Mouse (Mus musculus): Measurements from ENCODE around the gene Pnpla1.
A peak's percentile ranks its signal among the peaks of the same experiment; 100 is the strongest.
"Not testable (repeated sequence)": the region's sequence is repeated elsewhere in the genome, so short reads cannot be mapped to it uniquely, and the experiment has no call there.

The Pnpla1 gene

DNA sequence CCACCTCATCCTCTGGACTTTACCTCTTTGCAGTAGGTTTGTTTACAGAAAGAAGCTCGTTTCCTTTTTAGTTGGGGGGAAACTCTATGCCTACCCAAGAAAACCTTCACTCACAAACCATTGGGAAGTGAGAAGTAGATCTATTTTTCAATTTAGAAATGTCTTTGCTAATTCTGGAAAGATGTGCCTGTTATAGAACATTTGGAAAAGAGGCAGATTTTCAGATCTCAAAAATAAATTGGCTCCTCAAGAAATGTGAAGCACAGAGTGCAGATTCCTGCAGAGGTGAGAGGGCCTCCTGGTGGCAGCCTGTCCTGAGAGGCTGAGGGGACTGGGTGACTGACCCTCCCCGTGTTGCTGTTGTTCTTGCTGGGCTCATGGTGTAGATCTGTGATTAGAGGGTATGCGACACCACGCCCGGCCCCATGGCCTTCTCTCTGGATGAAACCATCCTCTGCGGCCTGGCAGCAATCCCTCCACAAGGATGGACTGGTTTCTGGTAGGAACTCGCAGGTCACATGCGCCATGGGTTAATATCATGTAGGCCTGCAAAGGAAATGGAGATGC is 30.5 kb upstream of the Pnpla1 start:
- H3K36me3 ChIP-seq (ENCODE audit: control insufficient read depth, insufficient read depth, low read length, poor library complexity, severe bottlenecking) = no peaks in the 10 kb centered on the region; the same call in 1 of the 2 replicates
- DNase-seq (ENCODE audit: low read depth, low spot score) = no peak
- H3K27me3 ChIP-seq (ENCODE audit: control insufficient read depth, insufficient read depth, low read length, poor library complexity, severe bottlenecking) = no peaks in the 10 kb centered on the region

DNA sequence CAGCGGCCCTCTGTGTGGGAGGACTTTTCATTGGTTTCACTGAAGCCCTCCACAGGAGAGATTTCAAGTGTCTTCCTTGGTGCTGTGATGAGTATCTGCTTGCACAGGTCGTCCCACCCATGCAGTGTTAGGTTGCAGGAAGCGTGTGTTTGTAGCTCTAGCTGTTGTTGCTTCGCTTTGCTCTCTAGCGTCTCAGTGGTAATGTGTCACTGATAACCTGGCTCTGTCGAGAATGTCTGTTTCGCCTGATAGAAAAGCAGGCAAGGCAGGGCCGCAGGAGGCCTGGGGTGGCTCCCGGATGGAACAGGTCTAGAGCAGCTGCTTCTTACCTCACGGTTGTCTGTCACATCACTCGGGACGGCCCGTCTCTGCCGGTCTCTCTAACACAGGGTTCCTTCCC is 29.1 kb upstream of the Pnpla1 start:
- Histone ChIP-seq H3K27me3 (ENCODE audit: control insufficient read depth, insufficient read depth, low read length, poor library complexity, severe bottlenecking) (no peaks in the 10 kb centered on the region), H3K36me3 (ENCODE audit: control insufficient read depth, insufficient read depth, low read length, poor library complexity, severe bottlenecking) (peaks cover 2% of the 10 kb centered on the region; the same call in 1 of the 2 replicates)
- DNase-seq (ENCODE audit: low read depth, low spot score) = no peak

DNA sequence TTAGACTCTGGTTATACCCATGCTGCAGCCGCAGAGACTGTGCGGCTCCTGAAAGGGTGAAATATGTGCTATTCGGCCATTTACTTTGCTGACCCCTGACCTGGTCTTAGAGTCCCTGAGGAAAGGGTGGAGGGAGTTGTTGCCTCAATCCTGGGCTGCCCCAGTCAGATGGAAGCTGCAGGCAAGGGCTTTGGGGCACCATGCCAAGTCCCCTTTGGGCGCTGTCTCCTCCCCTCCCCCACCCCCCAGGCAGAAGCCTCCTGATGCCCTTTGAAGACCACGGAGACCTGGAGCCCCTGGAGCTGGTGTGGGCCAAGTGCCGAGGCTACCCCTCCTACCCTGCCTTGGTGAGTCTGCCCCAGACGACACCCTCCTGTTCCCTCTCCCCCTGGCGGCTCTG is 27.1 kb upstream of the Pnpla1 start:
- DNase-seq (ENCODE audit: low read depth, low spot score) = no peak
- H3K27me3 ChIP-seq (ENCODE audit: control insufficient read depth, insufficient read depth, low read length, poor library complexity, severe bottlenecking) = no peaks in the 10 kb centered on the region
- H3K36me3 ChIP-seq (ENCODE audit: control insufficient read depth, insufficient read depth, low read length, poor library complexity, severe bottlenecking) = peaks cover 2% of the 10 kb centered on the region; the same call in 1 of the 2 replicates

DNA sequence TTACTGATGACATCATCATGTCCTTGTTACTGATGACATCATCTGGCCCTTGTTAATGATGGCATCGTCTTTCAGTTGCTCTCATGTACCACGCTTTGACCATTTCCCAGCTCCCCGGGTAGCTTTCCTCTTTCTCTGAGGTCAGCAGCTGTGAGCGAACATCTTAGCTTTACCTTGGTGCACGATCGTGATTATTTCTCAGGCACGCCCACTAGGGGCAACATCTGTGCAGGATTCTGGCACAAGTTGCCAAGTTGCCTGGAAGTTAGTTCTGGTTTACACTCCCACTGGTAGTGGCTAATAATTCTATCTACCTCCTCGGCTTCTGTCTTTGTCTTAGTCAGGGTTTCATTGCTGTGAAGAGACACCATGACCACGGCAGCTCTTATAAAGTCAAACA is 26.2 kb upstream of the Pnpla1 start:
- no peak for DNase-seq (ENCODE audit: low read depth, low spot score)
- peaks cover 5% of the 10 kb centered on the region for H3K36me3 ChIP-seq (ENCODE audit: control insufficient read depth, insufficient read depth, low read length, poor library complexity, severe bottlenecking)
- no peaks in the 10 kb centered on the region for H3K27me3 ChIP-seq (ENCODE audit: control insufficient read depth, insufficient read depth, low read length, poor library complexity, severe bottlenecking)

DNA sequence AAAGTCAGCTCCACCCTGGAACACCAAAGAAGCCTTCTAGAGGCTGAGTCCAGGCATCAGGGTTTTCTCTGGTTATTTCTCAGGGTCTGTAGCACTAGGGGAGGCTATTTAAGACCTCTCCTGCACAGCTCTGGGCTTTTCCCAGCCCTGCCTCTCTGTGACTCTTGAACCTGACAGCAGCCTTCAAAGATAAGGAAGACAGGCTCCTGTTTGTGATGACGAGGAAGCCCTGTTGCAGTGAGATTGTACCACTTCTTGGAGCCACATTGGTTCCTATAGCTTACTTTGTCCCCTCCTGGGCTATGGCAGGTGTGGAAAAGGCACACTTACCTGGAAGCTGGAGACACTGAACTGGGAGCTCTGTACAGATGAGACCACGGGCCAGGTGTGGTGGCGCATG is 25.3 kb upstream of the Pnpla1 start:
- no peaks in the 10 kb centered on the region for H3K27me3 ChIP-seq (ENCODE audit: control insufficient read depth, insufficient read depth, low read length, poor library complexity, severe bottlenecking)
- DNase-seq (ENCODE audit: low read depth, low spot score) = no peak
- H3K36me3 ChIP-seq (ENCODE audit: control insufficient read depth, insufficient read depth, low read length, poor library complexity, severe bottlenecking) = peaks cover 10% of the 10 kb centered on the region

DNA sequence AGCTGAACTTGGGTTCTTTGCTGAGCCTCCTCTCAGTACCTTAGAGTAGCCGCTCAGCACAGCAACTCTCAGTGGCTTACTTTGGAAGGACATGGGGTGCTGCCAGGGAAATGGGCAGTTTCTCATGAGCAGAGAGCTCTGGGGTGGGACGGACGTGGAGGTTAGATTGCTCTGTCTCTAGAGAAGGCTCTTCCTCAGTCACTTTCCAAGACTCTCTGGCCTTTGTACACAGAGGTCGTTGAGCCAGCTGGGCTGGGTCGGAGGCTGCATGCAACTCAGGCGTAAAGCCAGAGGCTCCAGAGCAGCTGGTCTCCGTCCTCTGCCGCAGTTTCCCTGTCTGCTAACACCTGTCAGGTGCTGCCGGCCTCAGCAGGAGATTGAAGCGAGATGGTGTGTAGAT is 23.5 kb upstream of the Pnpla1 start:
- no peak for DNase-seq (ENCODE audit: low read depth, low spot score)
- no peaks in the 10 kb centered on the region for H3K27me3 ChIP-seq (ENCODE audit: control insufficient read depth, insufficient read depth, low read length, poor library complexity, severe bottlenecking)
- H3K36me3 ChIP-seq (ENCODE audit: control insufficient read depth, insufficient read depth, low read length, poor library complexity, severe bottlenecking) = peaks cover 13% of the 10 kb centered on the region

DNA sequence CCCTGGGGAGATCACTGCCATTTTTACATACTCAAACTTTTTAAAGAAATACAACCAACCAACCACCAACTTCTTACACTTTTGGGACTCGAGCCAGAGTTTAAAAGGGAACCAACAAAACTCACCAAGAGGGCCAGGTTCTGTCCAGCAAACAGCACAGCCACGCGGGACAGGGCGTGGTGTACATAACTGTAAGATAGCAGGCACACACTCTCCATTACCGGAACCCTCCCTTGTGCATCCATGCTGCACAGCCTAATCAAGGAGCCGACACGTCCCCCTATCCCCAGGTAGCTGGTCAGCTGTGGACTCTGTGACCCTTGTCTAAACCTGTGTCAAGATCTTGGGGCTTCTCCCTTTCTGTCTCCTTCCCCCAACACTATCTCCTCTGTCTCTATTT is 20.4 kb upstream of the Pnpla1 start:
- peaks cover 13% of the 10 kb centered on the region for H3K36me3 ChIP-seq (ENCODE audit: control insufficient read depth, insufficient read depth, low read length, poor library complexity, severe bottlenecking)
- no peaks in the 10 kb centered on the region for H3K27me3 ChIP-seq (ENCODE audit: control insufficient read depth, insufficient read depth, low read length, poor library complexity, severe bottlenecking)
- no peak for DNase-seq (ENCODE audit: low read depth, low spot score)

DNA sequence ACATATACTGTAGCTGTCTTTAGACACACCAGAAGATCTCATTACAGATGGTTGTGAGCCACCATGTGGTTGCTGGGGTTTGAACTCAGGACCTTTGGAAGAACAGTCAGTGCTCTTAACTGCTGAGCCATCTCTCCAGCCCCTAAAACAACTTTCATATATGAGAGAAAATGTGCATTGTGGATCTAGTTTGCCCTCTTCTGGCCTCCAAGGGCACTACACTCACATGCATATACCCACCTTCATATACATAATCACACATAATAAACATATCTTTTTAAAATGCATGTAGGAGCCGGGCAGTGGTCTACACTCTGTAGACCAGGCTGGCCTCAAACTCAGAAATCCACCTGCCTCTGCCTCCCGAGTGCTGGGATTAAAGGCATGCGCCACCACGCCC is 16.3 kb upstream of the Pnpla1 start:
- peak; percentile 16 for DNase-seq (ENCODE audit: low read depth, low spot score)
- not testable (repeated sequence) for H3K27me3 ChIP-seq (ENCODE audit: control insufficient read depth, insufficient read depth, low read length, poor library complexity, severe bottlenecking); H3K36me3 ChIP-seq (ENCODE audit: control insufficient read depth, insufficient read depth, low read length, poor library complexity, severe bottlenecking)

DNA sequence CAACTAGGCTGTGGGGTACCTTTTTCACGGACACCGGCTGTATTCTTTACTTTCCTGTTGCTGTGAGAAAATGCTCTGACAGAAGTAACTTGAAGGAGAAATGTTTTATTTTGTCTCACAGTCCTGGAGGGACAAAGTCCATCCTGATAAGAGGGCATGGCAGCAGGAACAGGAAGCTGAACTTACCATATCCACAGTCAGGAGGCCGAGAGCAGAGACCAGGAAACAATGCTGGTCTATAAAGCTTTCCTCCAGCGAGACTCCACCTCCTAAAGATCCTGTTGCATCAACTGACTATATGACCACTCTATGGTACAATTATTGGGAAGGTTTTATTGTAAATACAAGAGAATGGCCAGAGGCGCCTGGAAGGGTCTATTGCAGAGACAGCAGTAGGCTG is 14.5 kb upstream of the Pnpla1 start:
- Histone ChIP-seq H3K36me3 (ENCODE audit: control insufficient read depth, insufficient read depth, low read length, poor library complexity, severe bottlenecking) (no peaks in the 10 kb centered on the region), H3K27me3 (ENCODE audit: control insufficient read depth, insufficient read depth, low read length, poor library complexity, severe bottlenecking) (no peaks in the 10 kb centered on the region)
- DNase-seq (ENCODE audit: low read depth, low spot score) = no peak

DNA sequence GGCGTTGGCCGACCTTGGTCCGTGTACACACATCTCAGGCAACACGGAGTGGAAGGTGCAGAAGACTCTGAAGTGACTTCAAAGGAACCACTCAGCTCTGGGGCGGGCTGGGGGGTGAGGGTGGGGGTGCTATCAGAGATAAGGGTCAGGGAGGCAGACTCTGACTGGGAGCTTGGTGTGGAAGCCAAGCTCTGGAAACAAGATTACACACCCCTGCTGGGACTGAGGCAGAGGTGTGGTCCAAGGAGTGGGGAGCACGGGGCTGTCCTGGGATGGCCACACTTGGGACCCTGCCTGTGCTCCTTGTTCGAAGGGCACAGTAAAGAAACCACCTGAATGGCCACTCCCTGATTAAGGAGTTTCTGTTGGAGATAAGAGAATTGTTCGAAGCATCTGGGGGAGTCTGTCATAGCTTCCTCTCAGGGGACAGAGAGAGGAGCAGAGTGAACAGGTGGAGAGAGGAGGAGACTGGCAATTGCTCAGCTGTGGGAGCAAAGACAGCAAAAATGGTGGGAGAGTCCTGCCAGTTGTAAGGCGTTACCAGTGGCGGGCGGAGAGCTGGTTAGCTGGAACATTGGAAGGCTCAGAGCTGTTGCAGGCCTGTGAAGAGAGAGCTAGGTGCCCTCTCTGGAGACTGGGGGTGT is 11.1 kb upstream of the Pnpla1 start:
- H3K27me3 ChIP-seq (ENCODE audit: control insufficient read depth, insufficient read depth, low read length, poor library complexity, severe bottlenecking) = no peaks in the 10 kb centered on the region
- no peak for DNase-seq (ENCODE audit: low read depth, low spot score)
- no peaks in the 10 kb centered on the region for H3K36me3 ChIP-seq (ENCODE audit: control insufficient read depth, insufficient read depth, low read length, poor library complexity, severe bottlenecking)

DNA sequence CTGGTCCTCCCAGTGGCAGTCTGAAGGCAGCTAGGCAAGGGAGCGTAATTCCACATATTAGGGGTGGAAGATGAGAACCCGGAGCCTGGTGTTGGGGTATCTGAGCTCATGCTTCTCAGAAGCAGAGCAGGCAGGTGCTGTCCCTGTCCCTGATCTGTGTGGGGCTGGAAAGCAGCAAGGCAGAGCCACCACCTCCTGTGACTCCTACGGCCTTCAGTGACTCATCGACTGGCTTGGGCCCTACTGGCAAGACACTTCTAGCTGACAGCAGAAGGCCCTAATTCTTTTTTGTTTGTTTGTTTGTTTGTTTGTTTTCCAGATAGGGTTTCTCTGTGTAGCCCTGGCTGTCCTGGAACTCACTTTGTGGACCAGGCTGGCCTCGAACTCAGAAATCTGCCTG is 7.7 kb upstream of the Pnpla1 start:
- Histone ChIP-seq H3K27me3 (ENCODE audit: control insufficient read depth, insufficient read depth, low read length, poor library complexity, severe bottlenecking) (no peaks in the 10 kb centered on the region), H3K36me3 (ENCODE audit: control insufficient read depth, insufficient read depth, low read length, poor library complexity, severe bottlenecking) (no peaks in the 10 kb centered on the region)
- no peak for DNase-seq (ENCODE audit: low read depth, low spot score)

DNA sequence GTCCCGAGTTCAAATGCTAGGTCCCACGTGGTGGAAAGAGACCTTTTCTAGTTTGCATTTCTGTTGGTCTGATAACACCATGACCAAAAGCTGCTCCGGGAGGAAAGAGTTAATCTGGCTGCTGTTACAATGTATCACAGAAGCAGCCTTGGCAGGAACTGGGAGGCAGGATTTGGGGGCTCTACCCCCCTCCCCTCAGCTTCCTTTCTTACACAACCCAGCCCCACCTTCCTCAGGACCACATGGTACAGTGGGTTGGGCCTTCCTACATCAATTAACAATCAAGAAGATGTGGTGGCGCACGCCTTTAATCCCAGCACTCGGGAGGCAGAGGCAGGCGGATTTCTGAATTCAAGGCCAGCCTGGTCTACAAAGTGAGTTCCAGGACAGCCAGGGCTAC is 3.8 kb upstream of the Pnpla1 start:
- no peak for DNase-seq (ENCODE audit: low read depth, low spot score)
- no peaks in the 10 kb centered on the region for H3K36me3 ChIP-seq (ENCODE audit: control insufficient read depth, insufficient read depth, low read length, poor library complexity, severe bottlenecking)

DNA sequence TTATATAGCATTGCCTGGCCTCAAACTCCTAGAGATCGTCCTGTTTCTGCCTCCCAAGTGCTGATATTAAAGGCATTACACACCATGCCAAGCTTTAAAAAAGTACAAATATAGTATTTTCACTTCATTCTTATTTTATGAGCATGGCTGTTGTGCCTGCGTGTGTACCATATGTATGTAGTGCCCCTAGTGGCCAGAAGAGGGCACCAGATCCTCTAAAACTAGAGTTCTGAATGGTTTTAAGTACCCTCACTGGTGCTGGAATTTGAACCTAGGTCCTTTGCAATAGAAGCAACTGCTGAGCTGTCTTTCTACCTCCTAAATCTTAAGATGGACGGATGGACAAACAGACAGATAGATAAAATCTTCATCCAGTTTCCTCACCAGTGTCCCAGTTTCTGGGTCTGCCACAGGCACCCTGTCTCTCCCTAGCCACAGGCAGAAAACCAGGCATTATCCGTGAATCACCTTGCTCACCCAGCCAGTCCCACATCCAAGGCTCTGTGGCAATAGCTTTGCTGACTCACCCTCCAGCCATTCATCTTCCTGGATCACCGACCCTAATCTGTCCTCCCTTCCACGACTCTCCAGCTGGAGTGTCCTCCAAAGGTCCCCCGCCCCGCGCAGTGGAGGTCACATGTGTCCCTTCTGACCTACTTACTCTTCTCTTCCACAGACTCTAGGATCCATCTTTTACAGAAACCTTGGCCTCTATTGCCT is 2.9 kb upstream of the Pnpla1 start:
- H3K27me3 ChIP-seq (ENCODE audit: control insufficient read depth, insufficient read depth, low read length, poor library complexity, severe bottlenecking) = no peaks in the 10 kb centered on the region
- H3K36me3 ChIP-seq (ENCODE audit: control insufficient read depth, insufficient read depth, low read length, poor library complexity, severe bottlenecking) = no peaks in the 10 kb centered on the region
- peak; percentile 65 for DNase-seq (ENCODE audit: low read depth, low spot score)

More for the DNA sequence above, 3.8 kb upstream of the Pnpla1 start:
- no peaks in the 10 kb centered on the region for H3K27me3 ChIP-seq (ENCODE audit: control insufficient read depth, insufficient read depth, low read length, poor library complexity, severe bottlenecking)

DNA sequence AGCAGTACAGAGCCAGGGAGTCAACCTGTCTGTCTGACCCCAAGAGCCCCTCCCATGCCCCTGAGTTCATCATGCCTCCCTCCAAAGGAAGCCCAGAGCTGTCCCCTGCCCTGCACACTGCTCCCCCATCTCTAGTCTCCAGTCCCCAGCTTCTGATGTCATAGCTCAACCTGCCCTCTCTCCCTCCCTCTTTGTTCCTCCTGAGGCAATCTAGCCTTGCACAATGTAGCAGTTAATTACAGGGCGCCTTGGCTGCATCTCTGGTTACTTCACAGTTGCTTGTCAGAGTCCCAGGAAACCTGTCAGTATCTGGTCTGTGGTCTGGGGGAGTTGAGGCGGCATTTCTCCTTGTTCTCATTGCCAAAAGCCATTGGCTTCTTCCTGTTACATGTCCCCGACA is 2.2 kb upstream of the Pnpla1 start:
- no peak for DNase-seq (ENCODE audit: low read depth, low spot score)
- no peaks in the 10 kb centered on the region for H3K27me3 ChIP-seq (ENCODE audit: control insufficient read depth, insufficient read depth, low read length, poor library complexity, severe bottlenecking)
- no peaks in the 10 kb centered on the region for H3K36me3 ChIP-seq (ENCODE audit: control insufficient read depth, insufficient read depth, low read length, poor library complexity, severe bottlenecking)

DNA sequence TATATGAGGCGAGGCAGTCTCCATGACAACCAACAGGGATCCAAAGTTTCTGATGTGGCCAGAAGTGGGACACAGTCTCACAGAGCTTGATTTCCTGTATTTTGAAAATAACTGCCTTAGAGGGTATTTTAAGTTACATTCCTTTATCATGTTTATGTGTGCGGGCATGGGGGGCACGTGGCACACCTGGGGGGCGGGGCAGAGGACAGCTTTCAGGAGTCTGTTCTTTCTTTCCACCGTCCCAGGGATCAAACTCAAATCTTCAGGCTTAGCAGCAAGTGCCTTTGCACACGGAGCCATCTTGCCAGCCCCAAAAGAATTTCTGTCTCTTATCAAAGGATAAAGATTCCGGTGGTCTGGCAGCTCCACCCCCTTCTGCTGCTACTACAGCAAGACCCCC is 5.7 kb downstream of the Pnpla1 start:
- H3K27me3 ChIP-seq (ENCODE audit: control insufficient read depth, insufficient read depth, low read length, poor library complexity, severe bottlenecking) = no peaks in the 10 kb centered on the region
- no peaks in the 10 kb centered on the region for H3K36me3 ChIP-seq (ENCODE audit: control insufficient read depth, insufficient read depth, low read length, poor library complexity, severe bottlenecking)
- no peak for DNase-seq (ENCODE audit: low read depth, low spot score)
